Mouse (Mus musculus) ovary, adult 18-20 months (tissue): Measurements from ENCODE around the gene Iqcf4.
"Not testable (repeated sequence)": the region's sequence is repeated elsewhere in the genome, so short reads cannot be mapped to it uniquely, and the experiment has no call there.

ENCODE experiments used
- DNase-seq: peaks from one replicate; pipeline ENCODE4 v3.0.0; 2022; ENCODE audit warnings: low spot score, mixed read lengths

The Iqcf4 gene

DNA sequence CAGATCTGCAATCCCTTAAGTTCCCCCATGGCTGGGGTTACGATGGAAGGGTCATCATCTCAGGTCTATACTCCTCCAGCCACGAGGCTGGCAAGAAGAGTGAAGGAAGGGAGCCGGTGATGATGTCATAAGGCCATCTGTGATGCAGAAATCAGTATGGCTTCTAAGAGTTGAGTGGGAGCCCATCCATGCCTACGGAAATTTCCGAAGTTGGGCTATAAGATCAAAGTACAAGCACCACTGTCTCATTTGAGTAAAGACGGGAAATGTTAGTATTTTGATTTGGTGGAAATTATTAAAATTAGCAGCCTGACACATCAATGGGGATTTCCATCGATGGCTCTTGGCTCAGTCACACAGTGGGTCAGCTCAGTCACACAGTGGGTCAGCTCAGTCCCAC is at the start of gene Iqcf4:
Gene Iqcf4, minus strand, starts transcription at position 101 of the 400 bp plus-strand sequence.
- no peak for DNase-seq

DNA sequence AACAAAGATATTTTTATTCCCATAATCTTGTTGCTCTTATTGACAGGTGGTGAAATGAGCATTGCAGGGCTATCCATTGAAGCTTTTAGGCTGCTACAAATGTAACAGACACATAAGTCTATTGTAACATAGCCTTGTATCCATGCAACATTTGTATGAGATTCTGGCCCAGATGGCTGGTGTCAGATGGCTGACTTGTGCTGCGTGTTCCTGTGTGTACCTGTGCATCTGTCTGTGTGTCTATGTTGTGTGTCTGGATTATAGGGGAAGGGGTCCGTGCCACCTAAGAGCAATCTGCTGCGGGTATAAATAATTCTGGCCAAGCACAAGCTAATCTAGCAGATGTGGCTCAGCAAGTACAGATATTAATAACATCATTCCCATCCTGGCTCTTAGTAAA is 46.7 kb upstream of the Iqcf4 start:
- no peak for DNase-seq

- DNase-seq = no peak
These were observed 45.5 kb upstream of the Iqcf4 start for GRCm38 (mm10) chr9:106616306-106616705.

- DNase-seq = no peak
These were observed 43.8 kb upstream of the Iqcf4 start for GRCm38 (mm10) chr9:106614616-106615015.

- DNase-seq = no peak
These were observed 43.2 kb upstream of the Iqcf4 start for GRCm38 (mm10) chr9:106613951-106614350.

- DNase-seq = no peak
These were observed 39.9 kb upstream of the Iqcf4 start for GRCm38 (mm10) chr9:106610727-106611126.

GRCm38 (mm10) chr9:106600546-106600945 is 29.8 kb upstream of the Iqcf4 start:
- DNase-seq = no peak

DNA sequence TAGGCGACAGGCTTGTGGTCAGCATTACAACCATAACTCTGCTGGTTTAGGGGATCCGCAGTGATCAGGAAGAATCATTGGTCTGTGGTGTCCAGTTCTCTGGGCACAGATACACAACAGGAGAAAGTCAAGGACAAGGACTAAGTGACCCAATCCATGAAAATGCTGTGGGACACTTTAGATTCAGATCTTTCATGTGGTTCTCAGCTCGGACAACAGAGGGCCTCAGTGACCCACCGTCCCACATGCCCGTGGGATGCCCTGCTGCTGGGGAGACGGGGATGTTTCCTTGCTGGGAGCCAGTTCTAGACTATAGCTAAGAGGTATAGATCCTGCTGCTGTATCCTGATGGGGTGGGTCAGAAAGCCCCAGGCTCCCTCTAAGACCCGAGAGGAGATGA is 27.7 kb upstream of the Iqcf4 start:
- DNase-seq = no peak

GRCm38 (mm10) chr9:106595836-106596235 is 25.0 kb upstream of the Iqcf4 start:
- DNase-seq = no peak

DNA sequence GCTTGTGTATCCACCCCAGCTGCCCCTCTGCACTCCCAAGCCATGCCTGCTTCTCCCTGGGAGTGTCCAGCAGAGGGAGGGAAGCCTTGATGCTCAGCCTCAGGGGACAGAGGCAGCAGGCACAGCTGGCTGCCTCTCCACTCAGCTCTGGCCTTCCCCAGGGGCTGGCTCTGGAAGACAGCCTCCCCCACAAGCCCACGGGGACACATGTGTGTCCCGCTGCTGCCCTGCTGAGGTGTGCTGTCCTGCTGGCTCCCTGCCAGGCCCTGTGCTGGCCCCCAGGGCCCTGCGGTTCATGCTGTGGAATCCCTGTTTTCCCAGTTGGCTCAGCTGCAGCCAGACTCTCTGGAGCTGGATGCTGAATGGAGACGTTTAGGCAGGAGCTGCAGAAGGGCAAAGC is 24.6 kb upstream of the Iqcf4 start:
- not testable (repeated sequence) for DNase-seq

DNA sequence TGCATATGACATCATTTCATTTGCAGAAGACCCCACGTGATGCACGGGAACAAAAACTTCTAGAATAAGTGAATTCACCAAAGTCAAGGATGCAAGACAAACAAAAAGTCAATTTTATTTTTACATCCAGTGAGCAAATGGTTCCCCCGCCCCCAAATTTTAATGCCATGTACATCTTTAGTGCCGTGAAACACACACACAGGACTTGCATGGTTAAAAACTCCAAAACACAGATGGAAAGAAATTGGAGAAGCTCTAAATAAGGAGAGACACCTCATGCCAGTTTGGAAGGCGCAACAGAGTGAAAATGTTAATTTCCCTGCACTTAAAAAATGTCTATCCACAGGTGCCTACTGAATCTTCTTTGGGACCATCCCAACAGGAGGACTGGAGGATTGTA is 21.4 kb upstream of the Iqcf4 start:
- DNase-seq = no peak

GRCm38 (mm10) chr9:106582552-106582951 is 11.8 kb upstream of the Iqcf4 start:
- no peak for DNase-seq

DNA sequence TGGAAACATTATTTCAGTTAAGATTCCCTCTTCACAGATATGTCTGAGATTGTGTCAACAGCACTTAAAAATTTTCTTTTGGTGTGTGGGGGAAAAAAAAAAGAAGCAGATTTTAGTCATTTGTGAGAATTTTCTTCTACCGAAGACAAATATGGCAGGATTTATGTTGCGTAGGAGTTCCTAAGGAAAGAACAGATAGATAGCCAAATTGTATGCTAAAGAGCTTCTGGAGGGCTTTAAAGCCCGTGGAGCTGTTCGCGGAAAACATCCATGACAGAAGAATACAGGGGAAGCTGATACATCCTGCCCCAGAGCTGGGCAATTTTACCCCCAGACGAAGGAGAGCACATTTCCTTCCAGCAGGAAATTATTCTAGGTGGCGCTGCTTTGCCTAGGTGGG is 9.2 kb upstream of the Iqcf4 start:
- no peak for DNase-seq

DNA sequence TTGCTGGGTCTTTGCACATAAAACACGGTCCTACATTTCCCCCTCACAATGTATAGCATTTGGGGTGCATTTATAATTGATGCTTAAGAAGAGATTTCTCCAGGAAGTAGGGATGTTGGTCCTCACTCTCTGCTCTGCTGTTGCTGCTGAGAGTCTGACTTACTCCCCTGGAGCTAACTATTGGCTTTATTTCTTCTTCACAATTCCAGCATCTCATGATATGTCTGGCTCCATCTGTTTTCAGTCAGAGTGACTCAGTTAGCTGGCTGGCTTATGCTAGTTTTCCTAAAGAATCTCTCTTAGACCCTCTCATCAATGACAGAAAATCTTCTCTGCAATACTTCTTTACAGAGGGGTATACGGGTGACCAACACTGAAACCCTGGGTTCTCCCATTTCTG is 5.3 kb upstream of the Iqcf4 start:
- no peak for DNase-seq

DNA sequence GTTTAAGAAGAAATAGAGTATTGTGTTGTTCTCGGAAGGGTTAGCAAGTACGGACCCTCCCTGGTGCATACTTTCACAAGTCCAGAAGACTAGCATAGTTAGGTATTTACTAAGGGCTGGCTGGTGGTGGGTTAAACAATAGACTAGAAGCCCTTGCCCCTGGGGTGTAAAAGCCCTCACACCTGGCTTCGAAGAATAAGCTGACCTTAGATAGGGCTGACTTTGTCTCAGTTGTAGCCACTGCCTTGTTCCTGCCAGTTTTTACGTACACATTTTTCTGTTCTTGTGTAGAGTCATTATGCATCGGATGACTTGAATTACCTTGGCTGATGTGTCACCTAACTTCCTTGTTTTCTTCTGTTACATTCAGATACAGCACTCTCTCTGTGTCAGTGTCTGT is 2.6 kb upstream of the Iqcf4 start:
- DNase-seq = no peak

- no peak for DNase-seq
These were observed 1.4 kb upstream of the Iqcf4 start for GRCm38 (mm10) chr9:106572186-106572585.

- DNase-seq = no peak
These were observed 4.4 kb downstream of the Iqcf4 start for GRCm38 (mm10) chr9:106566437-106566836.

GRCm38 (mm10) chr9:106564025-106564424 is 6.8 kb downstream of the Iqcf4 start:
- no peak for DNase-seq

GRCm38 (mm10) chr9:106562291-106562690 is 8.5 kb downstream of the Iqcf4 start:
- DNase-seq = no peak

GRCm38 (mm10) chr9:106561531-106561930 is 9.3 kb downstream of the Iqcf4 start, which contains the start of gene Iqcf3:
Iqcf3 (minus strand) TSS chr9:106561631.
- no peak for DNase-seq

GRCm38 (mm10) chr9:106534975-106535374 is 35.8 kb downstream of the Iqcf4 start:
- DNase-seq = no peak

GRCm38 (mm10) chr9:106534296-106534695 is 36.5 kb downstream of the Iqcf4 start:
- DNase-seq = no peak

DNA sequence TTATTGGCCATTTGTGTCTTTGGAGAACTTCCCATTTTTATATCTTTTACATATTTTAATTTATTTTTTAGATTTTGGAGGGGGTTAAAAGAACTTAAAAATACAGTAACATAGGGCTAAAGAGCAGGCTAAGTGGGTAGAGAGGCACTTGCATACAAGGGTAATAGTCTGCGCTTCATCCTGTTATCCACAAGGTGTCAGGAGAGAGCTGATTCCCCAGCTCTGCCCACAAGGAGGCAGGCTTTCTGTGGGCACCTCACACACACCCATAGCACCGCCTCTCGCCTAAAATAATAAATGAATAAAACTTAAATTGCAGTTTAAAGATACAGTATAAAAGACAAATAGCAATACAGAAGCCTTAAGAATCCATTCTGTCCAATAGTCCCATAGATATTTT is 39.0 kb downstream of the Iqcf4 start:
- no peak for DNase-seq

- no peak for DNase-seq
These were observed 50.9 kb downstream of the Iqcf4 start for GRCm38 (mm10) chr9:106519909-106520308.

GRCm38 (mm10) chr9:106519433-106519832 is 51.4 kb downstream of the Iqcf4 start:
- DNase-seq = no peak
